Mouse (Mus musculus): ENCODE results near the gene Klhl34.

Gene Klhl34

GRCm38 (mm10) chrX:157818207-157818920, at the start of gene Klhl34:
TSS of gene Klhl34 (plus strand) at chrX:157818435.
- no peak for DNase-seq (ENCODE audit: extremely low read depth, insufficient read length, low spot score)

- no peak for DNase-seq (ENCODE audit: extremely low read depth, insufficient read length, low spot score)
Observed at GRCm38 (mm10) chrX:157801669-157802068, 16.6 kb upstream of the Klhl34 start.

DNA sequence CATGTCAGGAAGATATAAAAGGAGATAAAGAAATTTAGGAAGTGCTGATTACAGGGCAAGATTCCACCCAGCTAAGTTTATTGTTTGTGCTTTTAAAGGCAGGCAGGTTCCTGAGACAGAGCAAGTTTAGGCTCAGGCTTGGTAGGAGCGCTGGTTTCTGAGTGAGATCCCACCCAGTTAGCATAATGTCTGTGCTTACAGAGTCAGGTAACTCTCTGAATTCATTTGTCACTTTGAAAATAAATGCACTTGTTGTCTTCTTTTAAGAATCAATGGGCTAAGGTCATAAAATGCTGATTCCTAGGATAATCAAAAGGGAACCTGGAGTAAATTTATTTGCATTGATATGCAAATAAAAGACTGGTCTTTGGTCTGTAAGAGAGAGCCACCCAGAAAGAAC, 8.5 kb upstream of the Klhl34 start:
- no peak for DNase-seq (ENCODE audit: extremely low read depth, insufficient read length, low spot score)

- no peak for DNase-seq (ENCODE audit: extremely low read depth, insufficient read length, low spot score)
Observed at GRCm38 (mm10) chrX:157817571-157818206, 546 bp upstream of the Klhl34 start.

- DNase-seq (ENCODE audit: extremely low read depth, insufficient read length, low spot score) = no peak
Observed at GRCm38 (mm10) chrX:157818921-157819260, 656 bp downstream of the Klhl34 start.

DNA sequence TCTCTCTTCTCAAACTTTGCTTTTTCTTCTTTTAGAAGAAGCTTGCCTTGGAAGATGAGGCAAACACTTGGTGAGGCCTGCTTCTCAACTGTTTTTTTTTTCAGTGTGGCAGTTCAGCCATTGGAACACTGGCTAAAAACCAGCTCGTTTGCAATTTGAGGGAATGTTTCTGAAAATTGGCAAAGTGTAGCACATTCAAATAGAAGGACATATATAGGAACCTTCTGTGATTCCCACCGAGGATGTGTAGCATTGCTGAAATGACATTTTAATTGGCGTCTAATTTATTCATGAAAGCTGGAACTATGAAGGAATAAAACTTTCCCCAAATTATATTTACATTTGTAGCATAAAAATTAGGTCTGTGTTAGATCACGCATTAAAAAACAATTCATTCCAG, 11.7 kb downstream of the Klhl34 start:
- DNase-seq (ENCODE audit: extremely low read depth, insufficient read length, low spot score) = no peak
